Mouse (Mus musculus): ENCODE measurements around the gene Paics. TPM values are rescaled to one million over a fixed set of nuclear protein-coding genes. Genes with fewer than 3 reads are reported as not detected.
"Not testable (repeated sequence)": the region's sequence is repeated elsewhere in the genome, so short reads cannot be mapped to it uniquely, and the experiment has no call there.

The Paics gene
- polyA plus RNA-seq, 1 experiment from 2014 or later = 111 TPM

DNA sequence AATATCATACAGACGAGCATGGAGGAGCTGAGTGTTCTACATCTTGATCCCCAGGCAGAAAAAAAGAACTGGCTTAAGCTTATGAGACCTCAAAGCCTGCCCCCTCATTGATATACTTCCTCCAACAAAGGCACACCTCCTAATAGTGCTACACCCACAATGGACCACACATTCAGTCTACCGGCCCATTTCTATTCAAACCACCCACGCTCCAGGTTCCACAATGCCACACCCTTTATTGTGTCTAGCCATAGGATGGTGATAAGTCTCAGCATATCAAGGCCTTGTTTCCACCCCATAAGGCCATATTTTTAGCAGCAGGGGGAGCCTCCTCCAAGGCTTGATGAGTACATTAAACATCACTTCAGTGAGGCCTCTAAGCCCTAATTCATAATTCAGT lies 40.3 kb upstream of the Paics start:
- Histone ChIP-seq H3K9me3 (ENCODE audit: low read length) (no peaks in the 10 kb centered on the region), H3K4me2 (ENCODE audit: low read depth, low read length) (no peak overlapping the region), H3K9ac (replicated peaks) (no peak overlapping the region), H3K4me3 (ENCODE audit: low read depth, low read length) (no peak overlapping the region), H3K36me3 (replicated peaks; ENCODE audit: insufficient read depth, low read length) (0 out of 2 replicates have a peak, but pooled peaks cover 8% of the 10 kb centered on the region), H3K4me1 (ENCODE audit: insufficient read depth) (peaks cover 9% of the 10 kb centered on the region), H3K27ac (ENCODE audit: low read depth) (no peak overlapping the region), H3K27me3 (ENCODE audit: insufficient read depth, low read length) (no peaks in the 10 kb centered on the region)
- DNase-seq (no peak), ATAC-seq (no peak)
- WGBS (ENCODE audit: insufficient replicate concordance) = 63% methylated on average over 3 of the region's 3 CpGs
- TF ChIP-seq CTCF (IDR thresholded peaks at IDR 0.05; ENCODE audit: low read depth) (no peak), EP300 (IDR thresholded peaks at IDR 0.05; ENCODE audit: low read depth) (no peak)

DNA sequence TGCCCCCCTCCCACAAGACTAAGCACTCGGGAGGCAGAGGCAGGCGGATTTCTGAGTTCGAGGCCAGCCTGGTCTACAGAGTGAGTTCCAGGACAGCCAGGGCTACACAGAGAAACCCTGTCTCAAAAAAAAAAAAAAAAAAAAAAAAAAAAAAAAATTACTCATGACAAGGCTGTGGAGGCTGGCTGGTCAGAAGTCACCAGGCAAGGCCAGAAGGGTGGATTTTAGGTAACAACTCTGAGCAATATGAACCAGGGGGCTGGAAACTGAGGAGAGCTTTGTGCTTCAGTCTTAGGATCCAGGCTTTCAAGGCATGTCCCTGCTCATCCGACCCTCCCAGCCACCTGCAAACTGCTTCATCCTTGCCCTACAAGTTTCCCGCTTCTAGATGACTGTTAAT lies 38.6 kb upstream of the Paics start:
- not testable (repeated sequence) for H3K27me3 ChIP-seq (ENCODE audit: insufficient read depth, low read length); H3K27ac ChIP-seq (ENCODE audit: low read depth); H3K4me2 ChIP-seq (ENCODE audit: low read depth, low read length); ATAC-seq; H3K4me1 ChIP-seq (ENCODE audit: insufficient read depth); H3K4me3 ChIP-seq (ENCODE audit: low read depth, low read length); DNase-seq; H3K36me3 ChIP-seq (replicated peaks; ENCODE audit: insufficient read depth, low read length); H3K9me3 ChIP-seq (ENCODE audit: low read length); H3K9ac ChIP-seq (replicated peaks)
- WGBS (ENCODE audit: insufficient replicate concordance) = 93% methylated on average over 5 of the region's 5 CpGs

GRCm38 (mm10) chr5:76922833-76923232 lies 28.3 kb upstream of the Paics start:
- Histone ChIP-seq H3K9me3 (ENCODE audit: low read length) (no peaks in the 10 kb centered on the region; the same call in 1 of the 2 replicates), H3K27me3 (ENCODE audit: insufficient read depth, low read length) (no peaks in the 10 kb centered on the region), H3K4me1 (ENCODE audit: insufficient read depth) (no peaks in the 10 kb centered on the region), H3K4me2 (ENCODE audit: low read depth, low read length) (no peak overlapping the region), H3K9ac (replicated peaks) (no peak overlapping the region), H3K27ac (ENCODE audit: low read depth) (no peak overlapping the region), H3K36me3 (replicated peaks; ENCODE audit: insufficient read depth, low read length) (peaks cover 64% of the 10 kb centered on the region), H3K4me3 (ENCODE audit: low read depth, low read length) (no peak overlapping the region)
- 84% methylated on average over 4 of the region's 4 CpGs for WGBS (ENCODE audit: insufficient replicate concordance)
- no peak for TF ChIP-seq CTCF (IDR thresholded peaks at IDR 0.05; ENCODE audit: low read depth)
- no peak for TF ChIP-seq EP300 (IDR thresholded peaks at IDR 0.05; ENCODE audit: low read depth)
- DNase-seq (no peak), ATAC-seq (no peak)

- DNase-seq (no peak), ATAC-seq (no peak)
- 91% methylated on average over 13 of the region's 13 CpGs for WGBS (ENCODE audit: insufficient replicate concordance)
- no peaks in the 10 kb centered on the region; the same call in 1 of the 2 replicates for H3K9me3 ChIP-seq (ENCODE audit: low read length)
- no peak overlapping the region for H3K9ac ChIP-seq (replicated peaks)
- no peak overlapping the region for H3K4me3 ChIP-seq (ENCODE audit: low read depth, low read length)
- H3K27me3 ChIP-seq (ENCODE audit: insufficient read depth, low read length) = no peaks in the 10 kb centered on the region
- H3K4me1 ChIP-seq (ENCODE audit: insufficient read depth) = no peaks in the 10 kb centered on the region
- H3K4me2 ChIP-seq (ENCODE audit: low read depth, low read length) = no peak overlapping the region
- peaks cover 58% of the 10 kb centered on the region for H3K36me3 ChIP-seq (replicated peaks; ENCODE audit: insufficient read depth, low read length)
- TF ChIP-seq EP300 (IDR thresholded peaks at IDR 0.05; ENCODE audit: low read depth) (no peak), CTCF (IDR thresholded peaks at IDR 0.05; ENCODE audit: low read depth) (no peak)
- no peak overlapping the region for H3K27ac ChIP-seq (ENCODE audit: low read depth)
Observed at GRCm38 (mm10) chr5:76923428-76923827, 27.7 kb upstream of the Paics start.

DNA sequence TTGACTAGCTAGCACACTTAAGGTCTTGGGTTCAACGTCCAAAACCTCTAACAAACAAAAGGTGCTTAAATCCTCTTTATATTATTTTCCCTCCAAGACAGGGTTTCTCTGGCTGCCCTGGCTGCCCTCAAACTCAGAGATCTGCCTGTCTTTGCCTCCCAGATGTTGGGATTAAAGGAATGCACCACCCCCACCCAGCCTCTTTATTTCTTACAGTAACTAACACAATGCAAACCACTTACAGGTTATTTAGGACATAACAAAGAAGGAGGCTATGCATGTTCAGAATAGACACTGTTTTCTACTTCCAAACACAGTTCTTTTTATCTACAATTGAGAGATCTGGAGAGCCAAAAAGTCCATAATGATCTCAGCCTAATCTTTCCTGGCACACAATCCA lies 26.8 kb upstream of the Paics start:
- Histone ChIP-seq H3K27ac (ENCODE audit: low read depth) (no peak overlapping the region), H3K36me3 (replicated peaks; ENCODE audit: insufficient read depth, low read length) (peaks cover 52% of the 10 kb centered on the region), H3K4me1 (ENCODE audit: insufficient read depth) (no peaks in the 10 kb centered on the region), H3K9me3 (ENCODE audit: low read length) (no peaks in the 10 kb centered on the region; the same call in 1 of the 2 replicates), H3K4me2 (ENCODE audit: low read depth, low read length) (no peak overlapping the region), H3K4me3 (ENCODE audit: low read depth, low read length) (no peak overlapping the region), H3K9ac (replicated peaks) (no peak overlapping the region), H3K27me3 (ENCODE audit: insufficient read depth, low read length) (no peaks in the 10 kb centered on the region)
- DNase-seq (no peak), ATAC-seq (no peak)
- TF ChIP-seq EP300 (IDR thresholded peaks at IDR 0.05; ENCODE audit: low read depth) = no peak
- TF ChIP-seq CTCF (IDR thresholded peaks at IDR 0.05; ENCODE audit: low read depth) = no peak
- 90% methylated on average over 1 of the region's 1 CpGs for WGBS (ENCODE audit: insufficient replicate concordance)

- ATAC-seq (no peak), DNase-seq (no peak)
- peaks cover 30% of the 10 kb centered on the region for H3K36me3 ChIP-seq (replicated peaks; ENCODE audit: insufficient read depth, low read length)
- H3K4me1 ChIP-seq (ENCODE audit: insufficient read depth) = no peaks in the 10 kb centered on the region
- no peak overlapping the region for H3K4me3 ChIP-seq (ENCODE audit: low read depth, low read length)
- TF ChIP-seq EP300 (IDR thresholded peaks at IDR 0.05; ENCODE audit: low read depth) (no peak), CTCF (IDR thresholded peaks at IDR 0.05; ENCODE audit: low read depth) (no peak)
- H3K27me3 ChIP-seq (ENCODE audit: insufficient read depth, low read length) = no peaks in the 10 kb centered on the region
- H3K27ac ChIP-seq (ENCODE audit: low read depth) = 0 out of 2 replicates have a peak overlapping the region, but pooled peaks have one; percentile 1
- no peak overlapping the region for H3K9ac ChIP-seq (replicated peaks)
- no peak overlapping the region for H3K4me2 ChIP-seq (ENCODE audit: low read depth, low read length)
- 84% methylated on average over 16 of the region's 16 CpGs for WGBS (ENCODE audit: insufficient replicate concordance)
- H3K9me3 ChIP-seq (ENCODE audit: low read length) = no peaks in the 10 kb centered on the region; the same call in 1 of the 2 replicates
Observed at GRCm38 (mm10) chr5:76928124-76928832, 22.8 kb upstream of the Paics start.

Data from liver, postnatal 0 days (tissue).